Mouse (Mus musculus) heart, adult 8-10 months (tissue): ENCODE measurements at regions not wholly inside any gene's neighbourhood (a gene's known extent, or its start where the extent isn't known, plus 50 kb on each side); places are given as distances from the start of the nearest gene placed in this dataset.

ENCODE experiments used
- DNase-seq: peaks from one replicate; pipeline ENCODE4 v3.0.0; 2022; ENCODE audit warnings: low spot score

DNA sequence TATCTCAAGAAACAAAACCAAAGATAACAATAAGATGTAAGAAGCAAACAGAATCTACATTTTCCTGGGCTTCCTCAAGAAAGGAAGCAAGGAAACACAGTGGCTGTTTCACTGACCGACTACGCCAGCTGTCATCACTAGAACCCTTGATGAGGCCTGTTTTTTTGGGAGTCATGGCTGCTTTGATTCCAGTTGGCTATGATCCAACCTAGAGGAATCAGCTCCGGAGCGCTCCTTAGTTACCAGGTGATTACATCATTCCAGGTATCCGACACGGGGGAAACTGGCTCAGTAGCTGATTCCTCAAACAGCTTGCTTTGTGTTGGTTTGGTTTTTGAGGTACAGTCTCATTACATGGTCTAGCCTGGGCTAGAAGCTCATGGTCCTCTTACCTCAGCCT, 84.1 kb upstream of the Galnt15 start:
- no peak for DNase-seq

GRCm38 (mm10) chr14:31945125-31945524, 83.7 kb upstream of the Galnt15 start:
- peak; percentile 68 for DNase-seq

DNA sequence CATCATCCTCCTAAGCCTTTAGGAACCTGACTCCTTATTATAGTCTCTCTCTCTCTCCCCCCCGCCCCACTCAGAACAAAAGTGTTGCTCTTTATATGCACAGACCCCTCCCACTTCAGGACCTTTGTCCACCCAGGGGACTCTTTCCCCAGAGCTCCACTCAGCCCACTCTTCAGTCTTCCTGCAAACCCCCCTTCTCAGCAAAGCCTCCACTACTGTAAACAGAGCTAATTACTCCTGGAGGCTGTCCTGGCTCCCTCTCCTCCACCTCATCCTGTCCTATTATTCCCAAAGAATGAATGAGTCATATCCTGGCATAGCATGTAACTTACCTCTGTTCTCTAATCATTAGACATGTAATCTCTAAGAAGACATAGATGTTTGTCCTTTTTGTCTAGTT, 82.8 kb upstream of the Galnt15 start:
- DNase-seq, result peak; percentile 57

- no peak for DNase-seq
Observed at GRCm38 (mm10) chr14:31947246-31947645, 81.5 kb upstream of the Galnt15 start.

DNA sequence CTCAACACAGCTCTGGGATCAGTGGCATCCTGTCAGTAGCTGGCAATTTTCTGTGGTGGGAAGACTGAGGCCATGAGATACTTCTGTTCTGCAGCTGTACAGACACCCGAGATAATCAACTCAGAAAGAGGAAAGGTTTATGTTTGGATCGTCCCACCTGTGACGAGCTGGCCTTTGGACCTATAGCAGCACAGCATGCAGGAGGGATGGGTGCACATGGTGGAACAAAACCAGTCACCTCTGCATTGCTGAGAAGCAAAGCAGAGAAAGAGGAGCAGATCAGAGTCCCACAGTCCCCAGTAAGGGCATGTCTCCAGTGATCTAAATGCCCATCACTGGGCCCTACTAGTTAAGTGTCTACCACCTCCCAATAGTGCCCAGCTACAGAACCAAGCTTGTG, 76.9 kb upstream of the Galnt15 start:
- no peak for DNase-seq

- DNase-seq, result no peak
Observed at GRCm38 (mm10) chr14:31953783-31954182, 75.0 kb upstream of the Galnt15 start.

GRCm38 (mm10) chr14:31954945-31955344, 73.8 kb upstream of the Galnt15 start:
- DNase-seq, result peak; percentile 89

GRCm38 (mm10) chr14:31957211-31957638, 71.6 kb upstream of the Galnt15 start:
- peak; percentile 77 for DNase-seq

DNA sequence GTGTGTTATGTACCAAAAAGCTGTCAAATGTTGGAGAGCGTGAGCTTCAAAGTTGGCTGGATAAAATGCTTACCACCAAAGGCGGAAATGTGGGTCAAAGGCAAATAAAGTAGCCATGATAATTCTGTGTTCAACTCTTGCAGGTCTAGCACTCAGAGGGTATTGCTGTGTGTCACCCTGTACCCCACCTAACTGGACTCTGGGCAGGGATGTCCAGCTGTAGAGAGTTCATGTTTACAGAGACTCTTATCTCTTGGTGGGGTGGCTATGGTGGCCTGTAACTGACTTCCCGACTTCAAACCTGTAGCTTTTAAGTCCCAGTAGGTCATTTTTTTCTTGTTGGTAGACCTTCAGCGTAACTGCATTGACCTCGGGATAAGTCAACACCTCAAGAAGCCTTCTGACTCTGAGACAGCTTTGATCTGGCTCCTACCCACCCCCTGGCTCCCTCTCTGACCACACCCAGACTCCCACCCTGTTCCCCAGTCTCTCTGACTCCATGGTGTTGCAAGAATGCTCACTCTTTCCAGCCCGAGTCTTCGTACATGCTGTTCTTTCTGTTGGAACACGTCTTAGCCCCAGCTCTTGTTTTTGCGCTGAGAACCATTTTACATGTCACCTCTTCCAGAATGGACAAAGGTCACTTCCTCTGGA, 68.5 kb upstream of the Galnt15 start:
- peak; percentile 74 for DNase-seq

- peak; percentile 86 for DNase-seq
Observed at GRCm38 (mm10) chr14:31961442-31961841, 67.3 kb upstream of the Galnt15 start.

DNA sequence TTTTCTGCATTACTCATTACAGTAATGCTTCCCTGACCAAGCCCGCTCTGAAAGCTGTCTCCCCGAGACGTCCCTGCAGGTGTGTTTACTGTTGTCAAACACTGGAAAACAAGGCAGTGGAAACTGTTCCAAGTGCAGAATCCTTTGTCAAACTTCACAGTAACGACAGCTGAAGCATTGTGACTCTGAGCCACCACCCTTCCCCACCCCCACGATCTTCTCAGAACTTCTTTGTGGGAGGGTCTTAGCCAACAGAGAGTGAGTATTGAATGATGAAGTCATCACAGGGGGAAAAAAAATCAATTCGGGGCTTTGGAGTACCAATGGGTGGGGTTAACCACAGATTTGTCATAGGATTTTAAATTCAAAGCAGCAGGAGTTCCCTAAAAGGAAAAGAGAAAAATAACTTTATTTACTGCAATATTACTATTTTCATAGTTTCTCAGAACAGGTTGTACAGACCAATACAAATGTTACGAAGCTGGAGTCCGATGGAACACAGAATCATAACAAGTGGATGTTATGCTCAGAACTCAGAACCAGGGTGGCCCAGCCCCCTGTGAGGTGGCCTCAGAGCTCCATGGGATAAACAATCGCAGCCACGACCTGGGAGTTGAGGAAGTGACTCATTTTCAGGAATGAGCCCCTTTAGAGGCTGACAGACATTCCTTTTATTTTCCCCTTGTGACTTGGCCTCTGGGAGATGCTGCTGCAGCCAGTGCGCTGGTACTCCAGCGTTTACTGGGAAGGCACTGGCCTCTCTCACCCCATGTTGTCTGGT, 65.5 kb upstream of the Galnt15 start:
- peak; percentile 62 for DNase-seq

DNA sequence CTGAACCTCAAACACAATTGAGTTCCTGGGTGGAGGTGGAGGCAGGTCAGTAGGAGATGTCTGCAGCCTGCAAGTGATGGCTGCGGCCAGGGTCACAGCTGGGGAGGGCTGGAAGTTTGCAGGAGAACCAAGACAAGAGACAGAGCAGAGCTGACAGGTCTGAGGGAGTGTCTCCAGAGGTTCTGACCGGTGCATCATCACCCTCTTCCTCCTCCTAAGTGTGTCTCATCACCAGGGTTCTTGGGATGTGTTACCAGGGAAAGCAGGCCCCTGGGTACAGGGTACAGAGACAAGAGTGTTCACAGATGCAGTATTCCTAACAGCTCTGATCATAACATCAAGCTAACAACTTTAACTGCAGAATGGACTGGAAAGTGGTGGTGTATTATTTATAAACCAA, 64.7 kb upstream of the Galnt15 start:
- DNase-seq, result no peak

- DNase-seq, result no peak
Observed at GRCm38 (mm10) chr14:31964831-31965230, 64.0 kb upstream of the Galnt15 start.

GRCm38 (mm10) chr14:31969531-31969930, 59.3 kb upstream of the Galnt15 start:
- no peak for DNase-seq

GRCm38 (mm10) chr14:31970245-31970830, 58.5 kb upstream of the Galnt15 start:
- DNase-seq, result no peak

DNA sequence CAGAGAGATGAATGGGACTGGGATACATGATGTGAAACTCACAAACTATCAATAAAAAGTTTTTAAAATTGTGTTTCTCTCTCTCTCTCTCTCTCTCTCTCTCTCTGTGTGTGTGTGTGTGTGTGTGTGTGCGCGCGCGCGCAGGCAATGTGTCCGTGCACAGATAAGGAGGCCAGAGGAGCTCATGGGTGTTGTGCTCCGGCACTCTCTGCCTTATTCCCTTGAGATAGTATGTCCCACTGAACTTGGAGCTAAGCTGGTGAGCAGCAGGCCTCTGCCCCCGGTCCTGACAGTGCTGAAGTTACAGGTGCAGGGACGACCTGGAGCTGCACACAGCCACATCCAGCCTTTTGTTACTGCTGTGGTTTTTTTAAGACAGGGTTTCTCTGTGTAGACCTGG, 57.9 kb upstream of the Galnt15 start:
- DNase-seq, result no peak

DNA sequence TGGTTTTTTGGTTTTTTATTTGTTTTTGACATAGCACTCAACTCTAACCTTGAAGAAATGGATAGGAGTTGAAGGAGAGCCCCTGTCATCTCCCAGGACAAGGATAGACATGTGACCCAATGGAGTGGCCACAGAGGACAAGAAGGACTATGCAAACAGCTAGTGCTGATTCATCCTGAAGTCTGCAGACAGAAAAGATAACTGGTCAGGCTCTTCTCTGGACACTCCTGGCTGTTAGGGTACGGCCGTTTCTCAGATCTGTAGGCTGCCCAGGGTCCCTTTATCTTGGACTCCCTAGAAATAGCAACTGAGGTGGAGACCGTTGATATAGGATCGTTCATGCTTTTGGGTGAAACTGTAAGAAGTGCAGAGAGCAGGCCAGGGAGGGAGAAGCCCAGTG, 55.1 kb upstream of the Galnt15 start:
- DNase-seq, result no peak

DNA sequence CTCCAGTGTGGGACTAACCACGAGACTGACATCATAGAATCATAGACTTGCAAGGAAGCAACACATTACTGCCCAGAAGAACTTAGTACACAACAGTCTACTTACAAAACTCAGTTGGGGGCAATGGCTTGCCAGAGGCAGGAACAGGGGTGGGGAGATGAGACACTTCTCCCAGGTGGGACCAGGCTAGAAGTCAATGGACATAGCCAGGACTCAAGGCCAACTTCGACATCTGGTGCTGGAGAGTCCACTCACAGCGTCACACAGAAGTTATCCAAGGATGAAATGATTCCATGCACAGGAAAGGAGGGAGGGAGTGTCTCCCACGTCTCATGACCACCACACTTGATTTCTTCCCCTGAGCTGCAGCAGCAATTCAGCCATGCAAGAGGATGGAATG, 50.6 kb upstream of the Galnt15 start:
- no peak for DNase-seq

DNA sequence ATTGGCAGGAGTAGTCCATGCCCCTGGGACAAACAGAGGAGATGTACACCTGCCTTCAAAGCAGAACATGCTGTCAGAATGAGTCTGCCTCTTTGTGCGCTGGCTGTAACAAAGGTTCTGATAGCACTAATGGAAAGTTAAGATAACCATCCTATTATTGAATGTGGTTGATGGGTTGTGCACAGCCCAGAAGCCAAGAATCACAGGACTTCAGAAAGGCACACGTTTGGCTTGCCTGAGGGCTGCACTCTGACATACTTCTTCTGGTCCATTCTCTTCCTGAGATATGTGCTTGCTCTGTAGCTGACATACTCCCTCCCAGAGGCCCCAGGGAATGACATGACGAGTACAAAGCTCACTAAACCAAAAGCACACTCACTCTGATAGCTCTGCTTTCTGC, 50.1 kb upstream of the Galnt15 start:
- DNase-seq, result no peak
